Mouse (Mus musculus): ENCODE measurements around the gene Gkap1.

DNA sequence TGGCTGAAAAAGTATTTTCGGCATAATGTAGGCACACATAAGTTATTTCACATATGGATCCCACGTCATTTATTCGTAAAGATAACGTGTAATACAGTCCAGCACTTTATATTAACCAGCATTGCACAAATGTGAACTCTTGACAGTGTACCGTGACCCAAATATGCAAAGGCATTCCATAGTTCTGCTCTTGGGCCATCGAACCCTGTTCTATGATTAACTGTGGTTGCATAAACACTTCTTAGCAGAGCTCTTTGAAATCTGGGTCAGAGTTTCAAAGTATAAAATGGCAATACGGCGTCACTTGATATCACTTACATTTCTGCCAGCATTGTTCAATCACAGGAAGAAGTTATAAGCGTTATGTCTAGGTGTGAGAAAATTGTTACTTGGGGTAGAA lies 59.1 kb downstream of the Gkap1 start:
- no peak for TF ChIP-seq CTCF (IDR thresholded peaks at IDR 0.05; ENCODE audit: low read depth, low read length)
- TF ChIP-seq POLR2A (IDR thresholded peaks at IDR 0.05; ENCODE audit: extremely low read depth, insufficient read depth, low read length) = no peak
